In genomic region chr5:149582642-149583262, GRCm38 (mm10) we compare ENCODE assay signal across 30 mouse cellular contexts. TPM values are rescaled to one million over a fixed set of nuclear protein-coding genes. Genes with fewer than 3 reads are reported as not detected.
"Had no signal": no experiment of that assay in that cellular context is flagged by ENCODE, and none has a peak within 500 bp of the region (broad histone marks: within the 10 kb centered on the region; RNA-seq: fewer than 3 reads in every experiment).

No protein-coding gene starts in this region.

- H3K36me3 ChIP-seq: heart, embryonic 13.5 days; heart, embryonic 15.5 days; hindbrain, embryonic 10.5 days; hindbrain, embryonic 12.5 days; intestine, embryonic 15.5 days; limb, embryonic 13.5 days had no signal

- H3K9me3 ChIP-seq: heart, embryonic 13.5 days; heart, embryonic 15.5 days; hindbrain, embryonic 10.5 days; hindbrain, embryonic 12.5 days; intestine, embryonic 15.5 days; limb, embryonic 13.5 days had no signal

- ATAC-seq: forebrain, postnatal 0 days; hindbrain, embryonic 16.5 days; inflammation-experienced regulatory T-cells, adult 6 months; intestine, postnatal 0 days had no signal

- H3K4me2 ChIP-seq: heart, embryonic 11.5 days; heart, embryonic 13.5 days; heart, embryonic 15.5 days; hindbrain, embryonic 12.5 days; hindbrain, embryonic 14.5 days; intestine, embryonic 15.5 days; liver, embryonic 11.5 days had no signal

- H3K27ac ChIP-seq: heart, adult 2 months; heart, embryonic 13.5 days; heart, embryonic 15.5 days; hindbrain, embryonic 10.5 days; hindbrain, embryonic 12.5 days; hindbrain, embryonic 14.5 days; intestine, embryonic 15.5 days; kidney, postnatal 0 days; left cerebral cortex, adult 2 months; limb, embryonic 13.5 days had no signal

- H3K4me3 ChIP-seq: heart, adult 2 months; heart, embryonic 13.5 days; heart, embryonic 15.5 days; hindbrain, embryonic 10.5 days; hindbrain, embryonic 12.5 days; intestine, embryonic 15.5 days; layer of hippocampus, adult 2 months; left cerebral cortex, adult 2 months; limb, embryonic 13.5 days had no signal

- H3K9ac ChIP-seq: forebrain, postnatal 0 days; heart, embryonic 13.5 days; heart, embryonic 15.5 days; hindbrain, embryonic 12.5 days; hindbrain, embryonic 14.5 days; intestine, embryonic 15.5 days; limb, embryonic 13.5 days had no signal

- DNase-seq: forebrain, postnatal 0 days; gastrocnemius, postnatal 14 days; gastrocnemius, postnatal 36 days; heart, adult 11 months; heart, adult 2 months; heart, postnatal 14 days; heart, postnatal 36 days; kidney, adult 2 months; kidney, adult 9 months; kidney, postnatal 25 days; kidney, postnatal 4 days; liver had no signal

- H3K27me3 ChIP-seq: heart, embryonic 15.5 days; hindbrain, embryonic 12.5 days; intestine, embryonic 15.5 days; limb, embryonic 13.5 days had no signal

RNA-seq across cellular contexts. Expression of gene Wdr95, which starts 54.3 kb away (rescaled TPM):
- total RNA-seq: gastrocnemius, adult 18-20 months; gastrocnemius, adult 8-10 months; gastrocnemius, postnatal 14 days; heart, adult 2 months; heart, postnatal 14 days; heart, postnatal 36 days had no signal
- polyA plus RNA-seq: heart, embryonic 13.5 days; heart, embryonic 15.5 days; hindbrain, embryonic 12.5 days; intestine, embryonic 15.5 days; intestine, postnatal 0 days; limb, embryonic 11.5 days; liver, embryonic 11.5 days had no signal
